Mouse (Mus musculus) left cerebral cortex, postnatal 25 days (tissue): ENCODE measurements around the gene Spag7. TPM values are rescaled to one million over a fixed set of nuclear protein-coding genes. Genes with fewer than 3 reads are reported as not detected.

Source experiments
- DNase-seq, 2 experiments: peaks; one replicate each; pipeline ENCODE4 v3.0.0; 2022; ENCODE audit warnings: low spot score in 2 of 2, mixed read lengths in 1 of 2
- intact Hi-C: fragments of 180-260 bp; cut with DNase I; formaldehyde crosslinking; loops from one replicate; pipeline ENCODE4 v1.15.1; 2025
- total RNA-seq, 2 experiments: library from RNA; stranded (reverse); gene quantifications; 2 replicates each; pipeline ENCODE4 v1.2.3; 2021

Gene Spag7
- total RNA-seq: 10 to 100 TPM; 49.3 to 50.7 TPM

GRCm38 (mm10) chr11:70668771-70669505 is at the start of gene Spag7:
Spag7 (minus strand) TSS chr11:70669416.
- DNase-seq: peak; percentile 98 to 100
- intact Hi-C loops: loop anchor here (2.0 kb wide), 2 partner anchors 14 to 18 kb away; partner anchors contain the start of gene Pfn1

GRCm38 (mm10) chr11:70718481-70718880 is 49.3 kb upstream of the Spag7 start:
- intact Hi-C loops: no loop called here
- no peak for DNase-seq

GRCm38 (mm10) chr11:70715832-70716231 is 46.6 kb upstream of the Spag7 start:
- DNase-seq: no peak
- intact Hi-C loops: no loop called here

GRCm38 (mm10) chr11:70713222-70713621 is 44.0 kb upstream of the Spag7 start:
- intact Hi-C loops: no loop called here
- DNase-seq: no peak

GRCm38 (mm10) chr11:70711026-70711425 is 41.8 kb upstream of the Spag7 start:
- intact Hi-C loops: no loop called here
- peak in 1 of 2 experiments; percentile 61 for DNase-seq

- intact Hi-C loops: no loop called here
- no peak for DNase-seq
Measured at GRCm38 (mm10) chr11:70706127-70706526, 36.9 kb upstream of the Spag7 start.

- intact Hi-C loops: no loop called here
- no peak for DNase-seq
Measured at GRCm38 (mm10) chr11:70702781-70703180, 33.6 kb upstream of the Spag7 start.

GRCm38 (mm10) chr11:70701984-70702733 is 32.9 kb upstream of the Spag7 start:
- peak in 1 of 2 experiments; percentile 76 for DNase-seq
- intact Hi-C loops: no loop called here

- peak in 1 of 2 experiments; percentile 41 for DNase-seq
- intact Hi-C loops: no loop called here
Measured at GRCm38 (mm10) chr11:70701221-70701955, 32.2 kb upstream of the Spag7 start.

- intact Hi-C loops: loop anchor here (1.0 kb wide), 1 partner anchor 13 kb away; no protein-coding TSS in a partner anchor
Measured at GRCm38 (mm10) chr11:70700613-70701012, 31.4 kb upstream of the Spag7 start.

GRCm38 (mm10) chr11:70699722-70700556 is 30.7 kb upstream of the Spag7 start, which contains the start of the genes Inca1 and Kif1c:
Inca1 (minus strand) TSS chr11:70700155.
Kif1c (plus strand) TSS chr11:70700548.
- intact Hi-C loops: loop anchor here (1.0 kb wide), 1 partner anchor 13 kb away; no protein-coding TSS in a partner anchor

More at GRCm38 (mm10) chr11:70700613-70701012, 31.4 kb upstream of the Spag7 start:
- DNase-seq: peak; percentile 45 to 56

GRCm38 (mm10) chr11:70699051-70699450 is 29.8 kb upstream of the Spag7 start:
- DNase-seq: no peak
- intact Hi-C loops: no loop called here

More at GRCm38 (mm10) chr11:70699722-70700556, 30.7 kb upstream of the Spag7 start, which contains the start of the genes Inca1 and Kif1c:
- peak; percentile 95 for DNase-seq

GRCm38 (mm10) chr11:70697376-70697775 is 28.2 kb upstream of the Spag7 start:
- DNase-seq: no peak
- intact Hi-C loops: no loop called here

- intact Hi-C loops: no loop called here
- peak in 1 of 2 experiments; percentile 57 for DNase-seq
Measured at GRCm38 (mm10) chr11:70693504-70693903, 24.3 kb upstream of the Spag7 start.

- DNase-seq: no peak
- intact Hi-C loops: loop anchor here (5.0 kb wide), 1 partner anchor 68 kb away; no protein-coding TSS in a partner anchor
Measured at GRCm38 (mm10) chr11:70689578-70689977, 20.4 kb upstream of the Spag7 start.

- intact Hi-C loops: loop anchor here (1.0 to 5.0 kb wide), 2 partner anchors 34 to 69 kb away; partner anchors contain the start of gene Pfn1
- DNase-seq: no peak
Measured at GRCm38 (mm10) chr11:70688372-70688771, 19.2 kb upstream of the Spag7 start.

- DNase-seq: peak; percentile 86 to 88
- intact Hi-C loops: loop anchor here (1.0 to 5.0 kb wide), 4 partner anchors 13 to 70 kb away; partner anchors contain the start of genes Inca1, Kif1c, Pfn1 and Spag7
Measured at GRCm38 (mm10) chr11:70687601-70688199, 18.5 kb upstream of the Spag7 start, which contains the start of gene Camta2. Camta2 (minus strand) TSS chr11:70688105.
